Mouse (Mus musculus) MEL (cell line): Measurements from ENCODE around the gene Trim65.

Source experiments
- CTCF ChIP-seq, 3 experiments: IDR thresholded peaks in 2 of 3; conservative IDR thresholded peaks in 1 of 3; 2 replicates each; pipeline ENCODE4 v1.5.1; 2011 to 2012; ENCODE audit warnings: low read length in 3 of 3, low read depth in 2 of 3, mild to moderate bottlenecking in 2 of 3, improper control_type of control experiment in 1 of 3, inconsistent platforms in 1 of 3, mixed read lengths in 1 of 3, moderate library complexity in 1 of 3; ENCODE audit not compliant: control insufficient read depth in 1 of 3, insufficient read depth in 1 of 3, poor library complexity in 1 of 3, severe bottlenecking in 1 of 3
- MYC ChIP-seq: IDR thresholded peaks from 2 replicates; pipeline ENCODE4 v1.6.1; 2011; ENCODE audit warnings: low read depth, mild to moderate bottlenecking, low read length, improper control_type of control experiment, moderate library complexity
- POLR2A ChIP-seq, 2 experiments: IDR thresholded peaks; 2 replicates each; pipeline ENCODE4 v1.6.1; 2011 to 2012; ENCODE audit warnings: low read length in 2 of 2, mild to moderate bottlenecking in 2 of 2, control low read depth in 1 of 2, improper control_type of control experiment in 1 of 2, low read depth in 1 of 2, moderate library complexity in 1 of 2; ENCODE audit not compliant: control insufficient read depth in 1 of 2, insufficient read depth in 1 of 2, poor library complexity in 1 of 2

- TF ChIP-seq CTCF (IDR thresholded peaks at IDR 0.05 in 2 of 3, conservative IDR thresholded peaks at IDR 0.05 in 1 of 3; ENCODE audit: control insufficient read depth in 1 of 3, insufficient read depth in 1 of 3, low read depth in 2 of 3, low read length in 3 of 3, poor library complexity in 1 of 3, severe bottlenecking in 1 of 3) (no peak), POLR2A (IDR thresholded peaks at IDR 0.05; ENCODE audit: control insufficient read depth in 1 of 2, insufficient read depth in 1 of 2, low read depth in 1 of 2, low read length in 2 of 2, poor library complexity in 1 of 2) (no peak), MYC (no peak)
Observed at GRCm38 (mm10) chr11:116142211-116142991, 11.5 kb upstream of the Trim65 start.
